Mouse (Mus musculus) left cerebral cortex, adult 9 months (tissue): Measurements from ENCODE around the gene Pon2.

Experiments
- DNase-seq, 2 experiments: peaks; one replicate each; pipeline ENCODE4 v3.0.0; 2022; ENCODE audit warnings: low spot score in 2 of 2

Gene Pon2

DNA sequence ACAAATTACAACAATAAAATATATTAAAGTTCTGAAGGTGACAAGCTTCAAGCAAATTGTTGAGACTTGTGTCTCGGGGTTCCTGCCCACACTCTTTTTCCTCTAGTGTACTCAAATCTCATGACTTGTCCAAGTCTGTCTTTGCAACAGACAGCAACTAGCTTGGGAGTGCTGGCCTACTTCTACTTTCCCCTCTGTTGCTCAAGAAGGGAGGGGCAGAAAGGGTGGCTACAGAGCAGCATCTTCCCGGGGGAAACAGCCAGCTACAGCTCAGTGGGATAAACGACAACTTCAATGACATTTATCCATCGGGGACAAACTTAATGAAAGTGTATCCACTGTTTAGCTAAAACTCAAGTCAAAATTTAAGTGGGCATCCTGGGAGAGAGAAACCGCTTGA lies 5.4 kb downstream of the Pon2 start:
- DNase-seq: no peak

DNA sequence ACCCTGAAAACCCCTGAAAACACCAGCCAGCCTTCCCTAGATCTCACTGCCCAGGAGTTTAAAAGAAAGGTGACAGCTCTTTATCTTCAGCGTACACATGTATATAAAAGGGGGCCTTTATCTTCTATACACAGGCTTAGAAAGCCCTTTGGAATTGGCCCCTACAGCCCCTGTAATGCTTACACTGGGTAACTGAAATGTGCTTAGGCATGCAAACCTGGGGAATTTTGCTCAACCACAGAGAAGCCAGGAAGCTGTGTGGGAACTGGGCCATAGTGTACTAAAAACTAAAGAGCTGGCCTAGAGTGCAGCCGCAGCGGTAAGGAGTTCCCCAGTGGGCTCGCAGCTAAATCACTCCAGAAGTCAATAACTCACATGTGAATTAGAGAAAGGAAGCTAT lies 6.8 kb downstream of the Pon2 start:
- DNase-seq: no peak

- DNase-seq: no peak
Observed at GRCm38 (mm10) chr6:5287919-5288318, 10.3 kb downstream of the Pon2 start.

DNA sequence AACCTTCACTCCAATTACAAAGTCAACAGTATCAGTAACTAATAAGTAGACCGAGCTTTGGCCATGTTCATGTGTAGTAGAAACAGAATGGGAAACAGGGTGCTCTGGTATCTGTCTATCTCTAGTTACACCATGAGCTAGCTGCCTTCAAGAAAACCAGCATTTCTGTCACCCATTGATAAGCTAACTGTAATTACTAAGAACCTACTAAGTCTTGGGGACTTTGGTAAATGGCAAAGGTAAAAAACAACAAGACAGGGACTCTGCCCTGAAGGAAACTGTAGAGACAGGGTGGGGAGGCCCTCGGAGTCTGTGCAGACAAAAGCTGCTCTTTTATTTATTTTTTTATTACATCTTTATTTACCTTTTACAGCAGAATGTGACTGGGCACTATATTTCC lies 10.9 kb downstream of the Pon2 start:
- no peak for DNase-seq

DNA sequence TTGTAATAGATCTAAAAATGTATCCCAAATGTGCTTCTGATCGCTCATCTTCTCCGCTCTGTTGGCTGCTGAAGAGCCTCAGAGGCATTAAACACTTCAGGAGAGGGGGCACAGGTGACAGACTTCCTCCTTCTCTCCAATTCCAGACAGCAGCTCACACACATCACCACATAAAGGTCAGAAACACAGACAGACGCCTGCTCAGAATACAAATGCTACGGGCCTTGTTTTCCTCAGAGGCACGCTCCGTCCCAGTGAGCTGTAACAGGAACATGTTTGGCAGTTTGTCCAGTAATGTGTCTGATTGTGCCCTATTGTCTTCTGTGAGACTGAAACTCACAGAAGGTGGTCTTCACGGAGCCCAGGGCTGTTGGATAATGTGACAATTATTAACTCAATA lies 15.8 kb downstream of the Pon2 start:
- no peak for DNase-seq

DNA sequence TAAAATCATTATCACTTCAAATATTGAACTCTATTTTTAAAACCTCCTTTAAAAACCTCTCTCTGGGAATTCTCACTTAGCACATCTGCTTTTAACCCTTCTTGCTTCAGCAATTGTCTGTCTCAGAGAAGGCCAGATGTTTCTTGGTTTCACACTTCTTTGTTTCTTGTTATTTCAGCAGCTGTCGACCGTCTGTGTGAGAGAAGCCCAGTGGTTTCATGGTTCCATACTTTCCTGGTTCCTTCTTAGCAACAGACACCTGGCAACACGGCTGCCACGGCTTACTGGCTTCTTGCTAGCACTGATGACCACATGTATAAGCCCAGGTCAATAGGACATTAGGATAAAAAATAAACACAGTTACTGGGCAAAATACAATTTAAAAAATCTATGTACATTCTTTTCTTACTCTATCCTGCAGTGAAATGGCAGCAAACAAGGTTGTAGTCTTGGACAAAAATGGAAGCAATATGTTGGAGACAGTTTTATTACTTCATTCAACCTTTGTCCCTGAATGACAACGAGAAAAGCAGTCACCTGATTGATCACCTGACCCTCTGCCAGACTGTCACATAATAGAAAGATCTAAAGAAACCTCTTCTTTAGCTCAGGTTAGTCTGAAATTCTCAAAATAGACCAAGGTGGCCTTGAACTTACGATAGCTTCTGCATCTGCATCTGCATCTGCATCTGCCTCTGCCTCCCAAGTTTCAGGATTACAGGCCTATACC lies 17.5 kb downstream of the Pon2 start:
- DNase-seq: no peak

- no peak for DNase-seq
Observed at GRCm38 (mm10) chr6:5277972-5278371, 20.3 kb downstream of the Pon2 start.

- DNase-seq: no peak
Observed at GRCm38 (mm10) chr6:5269641-5270040, 28.6 kb downstream of the Pon2 start.

DNA sequence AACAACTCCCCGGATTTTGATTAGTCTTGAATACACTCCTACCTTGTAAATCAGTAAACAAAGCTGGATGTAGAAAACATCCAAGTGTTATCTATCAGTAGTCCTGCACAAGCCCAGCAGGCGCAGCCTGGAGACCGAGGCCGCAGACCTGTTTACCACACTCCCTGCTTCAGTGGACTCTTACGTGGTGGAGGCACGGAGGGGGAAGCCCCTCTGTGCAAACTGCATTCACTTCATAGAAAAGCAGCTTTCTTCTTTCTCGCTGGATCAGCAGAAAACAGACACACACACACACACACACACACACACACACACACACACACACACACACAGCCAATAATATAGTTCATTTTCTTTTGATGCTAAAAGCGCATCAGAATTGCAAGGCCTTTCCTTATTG lies 33.5 kb downstream of the Pon2 start:
- DNase-seq: no peak

DNA sequence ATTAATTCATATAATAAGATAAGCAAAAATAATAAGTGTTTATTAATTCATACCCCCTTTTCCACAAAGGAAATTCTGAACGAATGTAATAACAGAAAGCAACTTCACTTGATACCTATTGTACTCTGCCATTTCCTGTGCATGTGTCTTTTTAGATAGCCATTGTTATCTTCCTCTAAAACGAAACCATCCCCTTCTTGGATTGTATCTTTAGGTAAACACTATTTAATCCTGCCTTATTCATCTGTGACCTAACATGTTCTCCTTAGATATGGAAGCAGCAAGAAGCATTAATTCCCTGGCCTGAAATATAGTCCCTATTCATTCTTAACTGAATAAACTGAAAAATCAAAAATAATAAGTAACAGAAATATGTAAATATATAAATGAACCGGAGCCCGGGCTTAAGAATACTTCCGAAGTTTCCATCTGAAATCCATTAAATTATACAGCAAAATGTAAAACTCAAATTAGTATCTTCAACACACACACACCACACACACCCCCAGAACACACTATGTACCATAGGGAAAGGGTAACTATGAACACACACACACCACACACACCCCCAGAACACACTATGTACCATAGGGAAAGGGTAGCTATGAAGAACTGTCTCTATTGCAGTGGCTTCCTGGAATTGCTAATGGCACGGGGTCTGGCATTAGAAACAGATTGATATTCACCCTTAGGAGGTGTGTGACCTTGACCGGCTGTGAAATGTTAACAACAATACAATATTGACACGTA lies 34.8 kb downstream of the Pon2 start:
- DNase-seq: no peak

- DNase-seq: no peak
Observed at GRCm38 (mm10) chr6:5262322-5263249, 35.7 kb downstream of the Pon2 start.

DNA sequence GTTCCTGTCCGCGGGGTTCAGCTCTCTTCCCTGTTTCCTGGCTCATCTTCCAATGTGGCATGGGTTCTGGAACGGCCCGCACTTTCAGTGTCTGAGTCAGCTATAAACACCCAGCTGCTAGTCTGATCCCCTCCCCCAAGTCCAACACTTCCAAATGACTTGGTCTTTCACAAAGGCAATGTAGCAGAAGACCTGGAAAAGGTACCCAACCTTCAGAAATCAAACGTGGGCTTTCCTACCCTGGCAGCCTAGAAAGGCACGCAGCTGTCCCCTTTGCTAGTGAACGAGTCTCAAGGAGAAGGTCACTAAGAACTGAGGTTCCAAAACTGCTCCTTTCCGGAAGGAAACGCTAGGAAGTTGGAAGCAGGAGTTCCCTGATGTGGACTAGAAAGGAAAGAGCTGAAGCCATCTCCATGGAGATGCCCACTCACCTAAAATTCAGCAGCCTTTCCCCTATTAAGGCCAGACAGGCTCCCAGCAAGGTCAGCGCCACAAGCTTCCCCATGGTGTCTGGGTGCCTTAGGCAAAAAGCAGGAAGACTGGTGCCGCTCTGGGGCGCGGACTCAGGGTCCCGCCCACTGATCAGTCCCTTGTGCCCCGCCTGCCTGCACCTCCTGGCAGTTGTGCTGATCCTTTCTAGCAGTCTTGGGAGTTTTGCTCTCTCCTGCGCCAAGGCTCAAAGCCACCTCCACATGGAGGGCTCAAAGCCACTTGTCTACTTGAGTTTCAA lies 42.4 kb downstream of the Pon2 start, which contains the start of gene Pon3:
Pon3 (minus strand) TSS at position 565 of the 730 bp plus-strand sequence.
- DNase-seq: peak in 1 of 2 experiments; percentile 8

GRCm38 (mm10) chr6:5255291-5255690 lies 43.0 kb downstream of the Pon2 start:
- no peak for DNase-seq

- DNase-seq: no peak
Observed at GRCm38 (mm10) chr6:5254869-5255268, 43.4 kb downstream of the Pon2 start.

GRCm38 (mm10) chr6:5245926-5246325 lies 52.3 kb downstream of the Pon2 start:
- no peak for DNase-seq

DNA sequence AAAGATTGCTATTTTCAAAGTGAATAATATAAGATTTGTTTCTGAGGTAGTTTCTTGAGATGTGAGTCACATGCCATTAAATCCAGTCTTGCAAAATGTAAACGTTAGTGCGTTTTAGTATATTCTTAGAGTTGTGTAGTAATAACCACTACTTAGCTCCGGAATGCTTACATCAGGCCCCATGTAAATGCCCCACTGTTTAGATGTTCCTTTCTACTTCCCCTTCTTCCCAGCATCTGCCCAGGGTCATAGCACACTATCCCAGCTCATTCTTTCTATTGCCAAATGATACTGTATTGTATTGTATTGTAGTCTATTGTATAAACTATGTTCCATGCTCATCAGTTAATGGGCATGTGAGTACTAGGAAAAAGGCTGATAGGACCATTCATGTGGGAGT lies 59.5 kb downstream of the Pon2 start:
- DNase-seq: no peak

DNA sequence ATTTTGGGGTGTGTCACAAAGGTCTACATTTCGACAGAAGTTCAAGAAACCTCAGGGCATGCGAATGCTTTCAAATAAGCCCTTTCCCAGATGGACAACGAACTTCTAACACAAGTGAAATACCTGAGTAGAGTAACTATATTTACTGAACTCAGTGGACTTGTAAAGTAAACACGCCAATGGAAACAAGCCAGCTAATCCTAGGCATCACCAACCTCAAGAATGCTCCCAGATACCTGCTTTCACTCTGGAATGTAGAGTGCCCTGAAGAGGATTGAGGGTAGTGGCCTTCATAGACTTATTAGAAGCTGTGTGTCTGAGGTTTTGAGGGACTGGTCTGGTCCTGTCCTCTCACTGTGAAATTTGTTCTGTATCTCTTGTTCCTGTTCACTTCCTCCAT lies 60.7 kb downstream of the Pon2 start:
- DNase-seq: no peak

DNA sequence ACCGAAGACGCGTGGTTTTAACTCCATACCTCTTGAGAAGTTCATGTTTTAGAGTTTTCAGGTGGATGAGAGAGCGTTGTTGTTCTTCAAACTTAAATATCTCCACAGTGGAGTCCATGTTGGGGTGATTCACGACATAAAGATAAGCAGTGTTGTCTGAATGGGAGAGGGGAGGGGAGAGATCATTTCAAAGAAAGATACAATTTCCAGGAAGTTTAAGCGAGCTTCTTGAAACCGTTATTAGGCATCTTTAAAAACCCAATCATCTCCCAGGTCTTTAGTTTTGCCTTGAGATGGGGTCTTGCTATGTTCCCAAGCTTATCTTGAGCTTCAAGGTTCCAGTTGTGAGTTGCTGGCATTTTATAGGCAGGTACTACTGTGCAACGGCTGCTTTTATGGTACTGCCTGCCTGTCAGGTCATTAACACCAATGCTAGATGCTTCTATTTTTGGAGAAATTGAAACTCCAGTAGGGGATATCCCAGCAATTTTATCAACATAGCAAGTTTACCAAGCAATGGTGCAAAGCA lies 61.3 kb downstream of the Pon2 start:
- no peak for DNase-seq

DNA sequence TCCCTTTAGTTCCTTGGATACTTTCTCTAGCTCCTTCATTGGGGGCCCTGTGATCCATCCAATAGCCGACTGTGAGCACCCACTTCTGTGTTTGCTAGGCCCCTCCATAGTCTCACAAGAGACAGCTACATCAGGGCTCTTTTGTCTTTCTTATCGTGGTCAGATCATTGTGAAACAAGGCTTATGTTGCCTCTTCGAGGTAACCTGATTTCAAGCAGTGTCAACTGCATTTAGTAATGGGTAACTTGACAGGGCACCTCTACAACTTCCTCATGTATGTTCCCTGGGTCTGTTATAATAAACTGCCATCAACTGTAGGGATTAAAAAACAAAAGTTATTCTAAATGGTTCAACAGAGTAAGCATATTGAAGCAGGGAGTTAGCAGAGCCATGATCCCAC lies 63.7 kb downstream of the Pon2 start:
- DNase-seq: no peak

- DNase-seq: no peak
Observed at GRCm38 (mm10) chr6:5233812-5234211, 64.4 kb downstream of the Pon2 start.

DNA sequence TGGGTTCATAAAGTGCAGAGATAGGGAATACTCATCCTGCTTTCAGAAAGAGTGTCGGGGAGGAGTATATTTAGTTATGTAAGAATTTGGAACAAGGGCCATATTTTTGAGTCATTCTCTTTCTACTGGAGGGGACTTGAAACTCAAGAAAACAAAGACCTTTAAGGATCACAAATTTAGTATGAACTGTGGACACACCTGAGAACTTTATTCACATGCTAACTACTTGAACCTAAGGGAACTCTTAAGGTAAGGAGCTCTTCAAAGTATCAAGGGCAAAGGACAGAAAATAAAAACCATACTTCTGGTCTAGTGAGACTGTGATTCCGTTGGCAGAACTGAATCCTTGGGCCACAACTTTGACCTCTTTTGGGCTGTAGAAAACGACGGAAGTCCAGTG lies 66.2 kb downstream of the Pon2 start:
- no peak for DNase-seq
